Mouse (Mus musculus): ENCODE measurements around the gene Pibf1. TPM values are rescaled to one million over a fixed set of nuclear protein-coding genes. Genes with fewer than 3 reads are reported as not detected.

The Pibf1 gene
- polyA plus RNA-seq, 1 experiment, result 1.4 TPM

- no peaks in the 10 kb centered on the region for H3K27me3 ChIP-seq (ENCODE audit: control insufficient read depth, insufficient read depth, low read length)
- H3K36me3 ChIP-seq (ENCODE audit: control insufficient read depth, insufficient read depth, low read length), result no peaks in the 10 kb centered on the region
- DNase-seq (ENCODE audit: low read depth in 1 of 2, low spot score in 2 of 2), result no peak
- no peak overlapping the region for H3K27ac ChIP-seq (ENCODE audit: insufficient read depth, low read length)
- no peak overlapping the region for H3K4me3 ChIP-seq (ENCODE audit: extremely low read depth, insufficient read depth, insufficient read length)
- no peak for TF ChIP-seq CTCF (IDR thresholded peaks at IDR 0.05; ENCODE audit: extremely low read depth, insufficient read depth, insufficient read length, insufficient replicate concordance)
- no peaks in the 10 kb centered on the region for H3K4me1 ChIP-seq (ENCODE audit: control insufficient read depth, insufficient read depth, insufficient read length)
- WGBS, result 79% methylated on average over 9 of the region's 9 CpGs
Measured at GRCm38 (mm10) chr14:99278312-99278711, 179.1 kb downstream of the Pibf1 start.

DNA sequence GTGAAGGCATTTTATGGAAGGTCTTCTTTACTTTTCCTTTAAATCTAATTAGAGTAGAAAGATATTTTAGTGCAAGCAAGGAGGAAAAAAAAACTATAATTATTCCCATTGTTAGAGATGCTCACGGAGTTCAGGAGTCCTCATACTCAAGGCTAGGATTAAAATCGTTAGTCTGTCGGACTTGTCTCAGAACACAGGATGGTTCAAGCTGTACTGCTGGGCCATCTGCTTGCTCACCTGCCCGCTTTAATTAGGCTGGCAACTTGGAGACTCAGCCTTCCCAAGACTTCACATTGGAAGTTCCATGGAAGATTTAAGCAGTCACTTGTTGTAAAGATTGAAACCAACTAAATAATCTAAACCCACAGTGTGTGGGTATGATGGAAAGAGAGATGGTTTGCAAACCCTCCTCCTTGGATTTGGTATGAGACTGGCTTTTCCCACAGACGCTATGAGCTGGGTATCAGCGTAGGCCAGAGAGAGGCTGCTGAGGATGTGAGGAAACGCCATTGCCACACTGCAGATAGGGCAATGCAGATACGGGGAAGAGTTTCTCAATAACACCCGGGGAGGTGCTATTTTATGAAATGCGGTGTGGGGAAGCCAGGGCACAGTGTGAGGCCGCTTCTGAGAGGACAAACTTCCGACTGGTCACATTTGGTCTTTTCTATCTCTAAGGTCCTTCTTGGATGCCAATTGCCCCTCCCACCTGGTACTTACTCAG, 179.7 kb downstream of the Pibf1 start:
- Histone ChIP-seq H3K27ac (ENCODE audit: insufficient read depth, low read length) (no peak overlapping the region), H3K36me3 (ENCODE audit: control insufficient read depth, insufficient read depth, low read length) (no peaks in the 10 kb centered on the region), H3K4me1 (ENCODE audit: control insufficient read depth, insufficient read depth, insufficient read length) (no peaks in the 10 kb centered on the region), H3K4me3 (ENCODE audit: extremely low read depth, insufficient read depth, insufficient read length) (no peak overlapping the region), H3K27me3 (ENCODE audit: control insufficient read depth, insufficient read depth, low read length) (no peaks in the 10 kb centered on the region)
- no peak for DNase-seq (ENCODE audit: low read depth in 1 of 2, low spot score in 2 of 2)
- WGBS, result 80% methylated on average over 12 of the region's 12 CpGs
- TF ChIP-seq CTCF (IDR thresholded peaks at IDR 0.05; ENCODE audit: extremely low read depth, insufficient read depth, insufficient read length, insufficient replicate concordance), result no peak
- TF ChIP-seq POLR2A (IDR thresholded peaks at IDR 0.05; ENCODE audit: low read depth, low read length), result no peak

DNA sequence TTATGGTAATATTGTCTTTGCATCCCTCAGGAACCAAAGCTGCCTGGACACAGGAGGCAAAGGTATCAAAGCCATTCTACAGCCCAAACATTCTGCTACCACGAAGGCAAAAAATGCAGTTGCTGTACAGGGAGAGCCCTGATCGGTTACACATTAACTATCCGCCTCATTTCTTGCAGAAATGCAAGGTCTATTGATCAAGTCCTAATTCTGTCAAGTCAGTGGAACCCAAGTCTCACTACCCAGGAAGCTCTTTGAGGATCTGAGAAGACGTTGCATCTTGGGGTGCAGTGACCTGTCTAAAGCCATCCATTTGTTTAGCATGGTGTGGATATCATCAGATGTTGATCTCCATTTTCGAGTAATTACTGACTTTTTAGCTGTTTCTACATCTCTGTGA, 181.2 kb downstream of the Pibf1 start:
- 72% methylated on average over 5 of the region's 5 CpGs for WGBS
- Histone ChIP-seq H3K4me1 (ENCODE audit: control insufficient read depth, insufficient read depth, insufficient read length) (no peaks in the 10 kb centered on the region), H3K4me3 (ENCODE audit: extremely low read depth, insufficient read depth, insufficient read length) (no peak overlapping the region), H3K27ac (ENCODE audit: insufficient read depth, low read length) (no peak overlapping the region), H3K36me3 (ENCODE audit: control insufficient read depth, insufficient read depth, low read length) (no peaks in the 10 kb centered on the region), H3K27me3 (ENCODE audit: control insufficient read depth, insufficient read depth, low read length) (no peaks in the 10 kb centered on the region)
- TF ChIP-seq CTCF (IDR thresholded peaks at IDR 0.05; ENCODE audit: extremely low read depth, insufficient read depth, insufficient read length, insufficient replicate concordance) (no peak), POLR2A (IDR thresholded peaks at IDR 0.05; ENCODE audit: low read depth, low read length) (no peak)
- no peak for DNase-seq (ENCODE audit: low read depth in 1 of 2, low spot score in 2 of 2)

GRCm38 (mm10) chr14:99280825-99281433, 181.7 kb downstream of the Pibf1 start:
- H3K4me1 ChIP-seq (ENCODE audit: control insufficient read depth, insufficient read depth, insufficient read length), result no peaks in the 10 kb centered on the region
- H3K4me3 ChIP-seq (ENCODE audit: extremely low read depth, insufficient read depth, insufficient read length), result no peak overlapping the region
- H3K36me3 ChIP-seq (ENCODE audit: control insufficient read depth, insufficient read depth, low read length), result no peaks in the 10 kb centered on the region
- 42% methylated on average over 5 of the region's 5 CpGs for WGBS
- H3K27ac ChIP-seq (ENCODE audit: insufficient read depth, low read length), result no peak overlapping the region
- no peak for DNase-seq (ENCODE audit: low read depth in 1 of 2, low spot score in 2 of 2)
- H3K27me3 ChIP-seq (ENCODE audit: control insufficient read depth, insufficient read depth, low read length), result no peaks in the 10 kb centered on the region
- TF ChIP-seq POLR2A (IDR thresholded peaks at IDR 0.05; ENCODE audit: low read depth, low read length) (no peak), CTCF (IDR thresholded peaks at IDR 0.05; ENCODE audit: extremely low read depth, insufficient read depth, insufficient read length, insufficient replicate concordance) (no peak)

DNA sequence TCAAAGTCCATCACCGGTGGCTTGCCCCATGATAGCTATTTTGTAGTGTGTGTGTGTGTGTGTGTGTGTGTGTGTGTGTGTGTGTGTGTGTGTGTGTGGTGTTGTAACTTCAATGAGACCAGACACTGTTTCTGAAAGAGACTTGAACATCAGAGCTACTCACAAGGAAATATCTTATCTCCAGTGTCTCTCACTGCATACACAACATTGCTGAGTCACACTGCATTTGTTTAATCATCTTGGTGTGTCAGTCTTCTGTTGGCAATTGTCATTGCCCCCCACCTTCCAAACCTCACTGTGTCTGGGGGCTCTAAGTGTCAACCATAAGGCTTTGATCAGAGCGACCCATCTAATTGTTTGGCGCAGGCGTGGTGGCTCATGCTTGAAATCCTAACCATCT, 186.3 kb downstream of the Pibf1 start:
- TF ChIP-seq POLR2A (IDR thresholded peaks at IDR 0.05; ENCODE audit: low read depth, low read length), result no peak
- no peak for TF ChIP-seq CTCF (IDR thresholded peaks at IDR 0.05; ENCODE audit: extremely low read depth, insufficient read depth, insufficient read length, insufficient replicate concordance)
- WGBS, result 93% methylated on average over 4 of the region's 4 CpGs
- Histone ChIP-seq H3K27me3 (ENCODE audit: control insufficient read depth, insufficient read depth, low read length) (no peaks in the 10 kb centered on the region), H3K4me3 (ENCODE audit: extremely low read depth, insufficient read depth, insufficient read length) (no peak overlapping the region), H3K4me1 (ENCODE audit: control insufficient read depth, insufficient read depth, insufficient read length) (no peaks in the 10 kb centered on the region), H3K27ac (ENCODE audit: insufficient read depth, low read length) (no peak overlapping the region), H3K36me3 (ENCODE audit: control insufficient read depth, insufficient read depth, low read length) (no peaks in the 10 kb centered on the region)
- DNase-seq (ENCODE audit: low read depth in 1 of 2, low spot score in 2 of 2), result no peak

DNA sequence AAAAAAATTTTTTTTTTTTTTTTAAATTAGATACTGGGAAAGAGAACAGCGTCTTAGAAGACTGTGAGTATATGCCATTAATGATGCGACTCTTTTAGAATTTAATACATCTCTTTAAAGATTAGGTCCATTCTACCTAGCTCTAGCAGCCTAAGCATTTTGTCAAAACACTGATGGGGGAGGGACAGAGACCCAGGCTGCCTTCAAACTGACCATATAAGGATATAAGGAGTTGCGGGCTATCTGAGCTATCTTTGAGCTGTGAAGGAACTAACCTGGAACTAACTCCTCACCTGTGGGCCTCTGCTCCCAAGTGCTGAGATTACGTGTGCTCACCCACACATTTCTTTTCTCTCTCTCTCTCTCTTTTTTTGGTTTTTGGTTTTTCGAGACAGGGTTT, 193.0 kb downstream of the Pibf1 start:
- H3K4me3 ChIP-seq (ENCODE audit: extremely low read depth, insufficient read depth, insufficient read length), result no peak overlapping the region
- no peaks in the 10 kb centered on the region for H3K4me1 ChIP-seq (ENCODE audit: control insufficient read depth, insufficient read depth, insufficient read length)
- H3K36me3 ChIP-seq (ENCODE audit: control insufficient read depth, insufficient read depth, low read length), result no peaks in the 10 kb centered on the region
- TF ChIP-seq POLR2A (IDR thresholded peaks at IDR 0.05; ENCODE audit: low read depth, low read length) (no peak), CTCF (IDR thresholded peaks at IDR 0.05; ENCODE audit: extremely low read depth, insufficient read depth, insufficient read length, insufficient replicate concordance) (no peak)
- no peaks in the 10 kb centered on the region for H3K27me3 ChIP-seq (ENCODE audit: control insufficient read depth, insufficient read depth, low read length)
- DNase-seq (ENCODE audit: low read depth in 1 of 2, low spot score in 2 of 2), result no peak
- H3K27ac ChIP-seq (ENCODE audit: insufficient read depth, low read length), result no peak overlapping the region
- WGBS, result 93% methylated on average over 5 of the region's 5 CpGs

DNA sequence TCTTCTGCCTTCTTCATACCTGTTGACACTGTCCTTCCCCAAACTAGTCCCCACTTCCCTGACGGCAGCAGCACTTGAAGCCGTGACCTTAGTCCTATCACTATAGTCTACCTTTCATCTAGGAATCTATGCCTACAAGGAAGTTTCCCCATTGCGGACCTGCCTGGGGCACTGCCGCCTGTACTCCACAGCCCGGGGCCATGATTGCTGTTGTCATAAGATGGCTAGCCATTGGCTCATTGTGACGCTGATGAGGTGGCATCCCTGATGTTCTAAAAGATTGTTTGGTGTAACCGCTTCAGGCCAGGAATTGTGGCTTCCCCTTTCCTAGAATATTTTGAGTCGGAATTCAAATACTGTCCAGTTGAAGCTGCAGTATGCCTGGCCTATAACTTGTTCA, 195.2 kb downstream of the Pibf1 start:
- H3K27ac ChIP-seq (ENCODE audit: insufficient read depth, low read length), result no peak overlapping the region
- 93% methylated on average over 8 of the region's 8 CpGs for WGBS
- TF ChIP-seq POLR2A (IDR thresholded peaks at IDR 0.05; ENCODE audit: low read depth, low read length), result no peak
- no peak for TF ChIP-seq CTCF (IDR thresholded peaks at IDR 0.05; ENCODE audit: extremely low read depth, insufficient read depth, insufficient read length, insufficient replicate concordance)
- no peaks in the 10 kb centered on the region for H3K36me3 ChIP-seq (ENCODE audit: control insufficient read depth, insufficient read depth, low read length)
- H3K27me3 ChIP-seq (ENCODE audit: control insufficient read depth, insufficient read depth, low read length), result peaks cover 15% of the 10 kb centered on the region
- no peak overlapping the region for H3K4me3 ChIP-seq (ENCODE audit: extremely low read depth, insufficient read depth, insufficient read length)
- peaks cover 9% of the 10 kb centered on the region for H3K4me1 ChIP-seq (ENCODE audit: control insufficient read depth, insufficient read depth, insufficient read length)
- DNase-seq (ENCODE audit: low read depth in 1 of 2, low spot score in 2 of 2), result no peak
